Mouse (Mus musculus): ENCODE measurements at regions not wholly inside any gene's neighbourhood (a gene's known extent, or its start where the extent isn't known, plus 50 kb on each side); places are given as distances from the start of the nearest gene placed in this dataset.

DNA sequence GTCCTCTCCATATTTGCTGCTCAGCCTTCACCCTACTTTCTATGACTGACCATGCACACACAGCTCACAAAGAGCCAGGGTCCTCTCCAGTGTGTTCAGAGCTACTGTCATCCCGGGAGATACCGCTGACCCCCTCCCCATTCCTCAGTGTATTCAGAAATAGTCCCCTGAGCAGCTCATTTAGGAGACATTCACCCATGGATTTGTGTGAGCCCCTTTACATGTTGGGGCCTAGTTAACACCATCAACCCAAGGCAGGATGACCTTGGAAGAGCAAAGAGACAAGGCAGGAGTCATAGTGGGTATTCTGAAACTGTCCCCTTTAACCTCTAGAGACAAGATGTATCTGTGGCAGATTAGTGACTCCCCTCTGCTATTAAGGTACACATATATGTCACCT lies 139.1 kb downstream of the Tomm20 start:
- peaks cover 4 to 23% of the 10 kb centered on the region in 2 experiments; a peak in 3 of 4 replicates for H3K4me1 ChIP-seq (ENCODE audit: control insufficient read depth in 1 of 2, insufficient read depth in 2 of 2, low read length in 2 of 2)
- H3K9ac ChIP-seq (ENCODE audit: control insufficient read depth, low read depth, low read length, poor library complexity, severe bottlenecking): no peak overlapping the region
- H3K79me2 ChIP-seq (ENCODE audit: control insufficient read depth, insufficient read depth, low read length, poor library complexity): no peaks in the 10 kb centered on the region
- H3K36me3 ChIP-seq (ENCODE audit: control insufficient read depth in 1 of 2, insufficient read depth in 2 of 2, low read length in 2 of 2): peaks cover 0 to 14% of the 10 kb centered on the region in 2 experiments; a peak in 2 of 4 replicates
- no peak for TF ChIP-seq RCOR1 (IDR thresholded peaks at IDR 0.05; ENCODE audit: low read depth, low read length)
- TF ChIP-seq MXI1 (IDR thresholded peaks at IDR 0.05; ENCODE audit: low read depth, low read length): no peak
- TF ChIP-seq MAFK (IDR thresholded peaks at IDR 0.05; ENCODE audit: borderline replicate concordance, low read depth, low read length): no peak
- no peak for TF ChIP-seq SIN3A (IDR thresholded peaks at IDR 0.05; ENCODE audit: low read length)
- TF ChIP-seq MYB (IDR thresholded peaks at IDR 0.05; ENCODE audit: low read depth, low read length): no peak
- TF ChIP-seq UBTF (IDR thresholded peaks at IDR 0.05; ENCODE audit: borderline replicate concordance, insufficient read depth, low read depth, low read length): no peak
- no peak for TF ChIP-seq ZC3H11A (IDR thresholded peaks at IDR 0.05; ENCODE audit: low read depth, low read length)
- H3K27me3 ChIP-seq (ENCODE audit: control insufficient read depth in 1 of 2, insufficient read depth in 2 of 2, low read length in 2 of 2): peaks cover 2 to 4% of the 10 kb centered on the region in 2 experiments; a peak in 2 of 4 replicates
- no peak overlapping the region for H3K4me3 ChIP-seq (ENCODE audit: control insufficient read depth in 1 of 2, insufficient read depth in 1 of 2, low read depth in 2 of 2, low read length in 2 of 2)
- DNase-seq (ENCODE audit: low read depth, low spot score): no peak
- H3K9me3 ChIP-seq (replicated peaks; ENCODE audit: insufficient read depth, low read length): no peaks in the 10 kb centered on the region
- H3K27ac ChIP-seq (ENCODE audit: control insufficient read depth, low read depth, low read length): no peak overlapping the region

DNA sequence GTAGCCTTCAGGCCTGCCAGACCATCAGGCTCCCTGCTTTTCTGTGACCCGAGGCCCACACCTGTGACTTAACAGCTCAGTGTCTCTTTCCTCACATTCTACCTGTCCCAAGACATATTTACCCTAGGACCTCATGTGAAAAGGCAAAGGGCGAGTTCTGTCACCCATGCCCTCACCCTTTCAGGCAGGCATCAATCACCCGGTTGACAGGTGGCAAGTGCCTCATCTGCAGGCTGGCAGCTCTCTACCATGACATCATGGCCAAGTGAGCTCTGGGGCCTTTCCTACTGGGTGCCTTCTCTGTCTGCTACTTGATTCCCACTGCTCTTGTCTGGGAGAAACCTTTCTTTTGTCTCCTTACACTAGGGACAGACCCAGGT lies 139.5 kb downstream of the Tomm20 start:
- Histone ChIP-seq H3K27ac (ENCODE audit: control insufficient read depth, low read depth, low read length) (no peak overlapping the region), H3K27me3 (ENCODE audit: control insufficient read depth in 1 of 2, insufficient read depth in 2 of 2, low read length in 2 of 2) (peaks cover 2 to 4% of the 10 kb centered on the region in 2 experiments; a peak in 2 of 4 replicates), H3K9me3 (replicated peaks; ENCODE audit: insufficient read depth, low read length) (no peaks in the 10 kb centered on the region), H3K9ac (ENCODE audit: control insufficient read depth, low read depth, low read length, poor library complexity, severe bottlenecking) (no peak overlapping the region), H3K4me3 (ENCODE audit: control insufficient read depth in 1 of 2, insufficient read depth in 1 of 2, low read depth in 2 of 2, low read length in 2 of 2) (no peak overlapping the region), H3K36me3 (ENCODE audit: control insufficient read depth in 1 of 2, insufficient read depth in 2 of 2, low read length in 2 of 2) (peaks cover 0 to 14% of the 10 kb centered on the region in 2 experiments; a peak in 2 of 4 replicates), H3K4me1 (ENCODE audit: control insufficient read depth in 1 of 2, insufficient read depth in 2 of 2, low read length in 2 of 2) (peaks cover 4 to 23% of the 10 kb centered on the region in 2 experiments; a peak in 3 of 4 replicates), H3K79me2 (ENCODE audit: control insufficient read depth, insufficient read depth, low read length, poor library complexity) (no peaks in the 10 kb centered on the region)
- DNase-seq (ENCODE audit: low read depth, low spot score): no peak
- TF ChIP-seq POLR2AphosphoS5 (IDR thresholded peaks at IDR 0.05; ENCODE audit: borderline replicate concordance, low read depth, low read length): no peak
- no peak for TF ChIP-seq GABPA (IDR thresholded peaks at IDR 0.05; ENCODE audit: low read depth, low read length)
- no peak for TF ChIP-seq NELFE (IDR thresholded peaks at IDR 0.05; ENCODE audit: low read depth, low read length)
- no peak for TF ChIP-seq TBP (IDR thresholded peaks at IDR 0.05; ENCODE audit: low read depth, low read length)
- TF ChIP-seq USF2 (IDR thresholded peaks at IDR 0.05; ENCODE audit: borderline replicate concordance in 1 of 2, insufficient read depth in 1 of 2, low read depth in 1 of 2, low read length in 2 of 2): no peak
- TF ChIP-seq ZNF384 (IDR thresholded peaks at IDR 0.05; ENCODE audit: low read depth, low read length): no peak
- TF ChIP-seq NRF1 (IDR thresholded peaks at IDR 0.05; ENCODE audit: insufficient read depth, low read depth, low read length, poor library complexity, severe bottlenecking): no peak
- no peak for TF ChIP-seq SMC3 (IDR thresholded peaks at IDR 0.05; ENCODE audit: low read depth, low read length)
- TF ChIP-seq E2F4 (IDR thresholded peaks at IDR 0.05; ENCODE audit: borderline replicate concordance, low read depth, low read length): no peak
- TF ChIP-seq HCFC1 (IDR thresholded peaks at IDR 0.05; ENCODE audit: low read depth, low read length): no peak
- no peak for TF ChIP-seq MAZ (IDR thresholded peaks at IDR 0.05; ENCODE audit: low read depth, low read length)
- TF ChIP-seq RAD21 (IDR thresholded peaks at IDR 0.05; ENCODE audit: low read depth, low read length): no peak
- TF ChIP-seq KAT2A (conservative IDR thresholded peaks at IDR 0.05; ENCODE audit: low read depth, low read length): no peak
- TF ChIP-seq BHLHE40 (IDR thresholded peaks at IDR 0.05; ENCODE audit: borderline replicate concordance, low read depth, low read length): no peak
- no peak for TF ChIP-seq MYC (IDR thresholded peaks at IDR 0.05; ENCODE audit: low read depth, low read length)
- no peak for TF ChIP-seq GATA1 (IDR thresholded peaks at IDR 0.05; ENCODE audit: low read depth, low read length)
- no peak for TF ChIP-seq MXI1 (IDR thresholded peaks at IDR 0.05; ENCODE audit: low read depth, low read length)
- no peak for TF ChIP-seq CHD1 (IDR thresholded peaks at IDR 0.05; ENCODE audit: low read depth, low read length)
- TF ChIP-seq CTCF (IDR thresholded peaks at IDR 0.05 in 2 of 3, conservative IDR thresholded peaks at IDR 0.05 in 1 of 3; ENCODE audit: control insufficient read depth in 1 of 3, insufficient read depth in 1 of 3, low read depth in 2 of 3, low read length in 3 of 3, poor library complexity in 1 of 3, severe bottlenecking in 1 of 3): no peak
- no peak for TF ChIP-seq MYB (IDR thresholded peaks at IDR 0.05; ENCODE audit: low read depth, low read length)
